Mouse (Mus musculus): Measurements from ENCODE around the gene Plaur. TPM values are rescaled to one million over a fixed set of nuclear protein-coding genes. Genes with fewer than 3 reads are reported as not detected.
"Not testable (repeated sequence)": the region's sequence is repeated elsewhere in the genome, so short reads cannot be mapped to it uniquely, and the experiment has no call there.

Plaur gene
- polyA plus RNA-seq, 1 experiment from 2014 or later, result 71.4 TPM

DNA sequence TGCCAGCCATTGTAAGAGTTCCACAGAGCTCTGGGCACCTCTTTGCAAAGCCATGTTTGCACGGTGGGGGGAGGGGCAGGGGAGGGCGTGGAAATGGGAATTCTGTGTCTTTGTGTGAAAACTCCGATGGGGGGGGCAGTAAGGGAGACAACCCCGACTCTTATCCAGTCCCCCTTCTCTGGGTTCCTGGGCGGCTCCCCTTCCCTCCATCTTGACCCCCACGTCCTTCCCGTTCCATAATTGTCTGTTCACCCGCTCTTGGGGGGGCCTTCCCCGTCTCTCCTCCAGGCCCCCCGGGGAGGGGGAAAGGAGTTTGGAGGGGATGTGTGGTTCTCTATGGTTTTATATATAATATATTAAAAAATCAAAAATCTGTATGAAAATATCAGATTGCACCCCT, 41.7 kb downstream of the Plaur start:
- Histone ChIP-seq H3K4me3 (ENCODE audit: inconsistent target) (no peak overlapping the region), H3K27ac (no peak overlapping the region), H3K79me2 (ENCODE audit: inconsistent target) (no peaks in the 10 kb centered on the region), H3K36me3 (ENCODE audit: inconsistent target) (no peaks in the 10 kb centered on the region)
- WGBS (ENCODE audit: missing documents), result 24% methylated on average over 7 of the region's 10 CpGs

DNA sequence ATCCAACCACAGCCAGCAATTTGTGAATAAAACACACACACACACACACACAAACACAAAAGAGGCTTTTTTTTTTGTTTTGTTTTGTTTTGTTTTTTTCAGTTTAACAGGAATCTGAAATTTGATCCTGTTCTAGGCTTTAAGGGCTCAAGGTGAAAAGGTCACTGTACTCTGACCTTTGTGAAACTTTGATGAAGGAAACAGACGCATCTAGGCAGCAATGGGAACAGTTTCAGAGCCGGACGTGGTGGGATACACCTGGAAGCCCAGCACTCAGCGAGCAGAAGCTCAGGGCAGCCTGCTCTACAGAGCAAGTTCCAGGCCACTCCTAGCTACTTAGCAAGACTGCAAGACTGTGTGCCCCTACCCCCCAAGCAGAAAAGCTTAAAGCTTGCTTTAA, 42.6 kb downstream of the Plaur start:
- Histone ChIP-seq H3K4me3 (ENCODE audit: inconsistent target) (no peak overlapping the region), H3K36me3 (ENCODE audit: inconsistent target) (no peaks in the 10 kb centered on the region), H3K79me2 (ENCODE audit: inconsistent target) (no peaks in the 10 kb centered on the region), H3K27ac (no peak overlapping the region)
- 79% methylated on average over 4 of the region's 4 CpGs for WGBS (ENCODE audit: missing documents)

DNA sequence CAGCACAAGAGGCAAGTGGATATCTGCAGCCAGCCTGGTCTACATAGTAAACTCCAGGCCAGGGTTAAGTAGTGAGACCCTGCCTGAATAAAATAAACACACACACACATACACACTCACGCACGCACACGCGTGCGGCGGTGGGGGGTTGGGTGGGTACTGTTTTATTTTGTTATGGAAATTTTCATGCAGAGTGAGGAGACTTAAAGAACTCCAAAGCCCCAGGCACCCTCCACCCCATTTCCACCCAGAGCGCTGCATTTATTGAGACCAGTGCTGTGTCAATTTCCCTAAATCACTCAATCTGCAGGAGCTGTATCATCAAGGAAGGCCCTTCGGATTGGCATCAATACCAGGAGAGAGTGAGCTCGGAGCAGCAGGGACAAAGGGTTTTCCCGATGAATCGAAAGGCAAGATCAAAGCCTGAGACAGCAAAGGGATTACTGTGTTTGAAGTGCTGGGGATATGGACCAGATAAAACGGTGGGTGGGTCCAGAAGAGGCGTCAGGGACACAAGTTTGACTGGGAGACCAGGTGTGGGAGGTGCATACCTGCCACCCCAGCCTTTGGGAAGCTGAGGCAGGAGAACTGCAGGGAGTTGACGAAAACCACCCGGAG, 43.3 kb downstream of the Plaur start:
- no peak overlapping the region for H3K27ac ChIP-seq
- no peaks in the 10 kb centered on the region for H3K79me2 ChIP-seq (ENCODE audit: inconsistent target)
- WGBS (ENCODE audit: missing documents), result 84% methylated on average over 15 of the region's 15 CpGs
- no peaks in the 10 kb centered on the region for H3K36me3 ChIP-seq (ENCODE audit: inconsistent target)
- H3K4me3 ChIP-seq (ENCODE audit: inconsistent target), result no peak overlapping the region

DNA sequence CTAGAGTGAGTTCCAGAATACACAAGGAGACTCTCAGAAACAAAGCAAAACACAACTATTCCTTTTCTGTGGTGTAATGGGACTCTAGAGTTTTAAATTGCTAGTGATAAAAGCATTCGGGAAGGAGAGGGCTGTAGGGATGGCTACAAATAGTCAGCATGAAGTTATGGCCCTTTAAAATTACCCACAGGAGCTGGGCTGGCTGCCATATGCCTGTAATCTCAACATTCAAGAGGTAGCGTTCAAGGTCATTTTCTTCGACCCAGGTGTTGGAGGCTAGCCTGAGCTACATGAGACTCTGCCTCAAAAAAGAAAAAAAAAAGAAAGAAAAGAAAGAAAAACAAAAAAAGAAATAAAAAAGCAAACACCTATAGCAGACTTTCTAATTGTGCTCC, 43.8 kb downstream of the Plaur start:
- H3K79me2 ChIP-seq (ENCODE audit: inconsistent target), result no peaks in the 10 kb centered on the region
- H3K27ac ChIP-seq, result no peak overlapping the region
- no peak overlapping the region for H3K4me3 ChIP-seq (ENCODE audit: inconsistent target)
- H3K36me3 ChIP-seq (ENCODE audit: inconsistent target), result no peaks in the 10 kb centered on the region
- 39% methylated on average over 3 of the region's 3 CpGs for WGBS (ENCODE audit: missing documents)

DNA sequence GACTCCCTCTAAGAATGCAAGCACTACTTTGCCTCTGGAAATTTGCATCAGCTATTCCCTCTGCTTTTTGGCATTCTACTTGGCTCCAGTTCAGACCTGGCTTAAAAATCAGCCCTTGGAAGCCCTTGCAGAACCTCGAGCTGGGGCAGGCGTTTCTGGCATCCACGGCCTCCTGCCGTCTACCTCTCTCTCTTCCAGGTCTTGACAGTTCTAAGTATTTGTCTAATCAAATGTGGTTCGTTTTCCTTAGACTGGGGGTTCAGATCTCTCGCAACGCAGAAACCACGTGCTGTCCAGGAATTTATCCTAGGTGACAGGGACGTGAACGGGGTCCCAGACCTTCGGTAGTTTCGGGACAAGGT, 44.2 kb downstream of the Plaur start:
- no peaks in the 10 kb centered on the region for H3K36me3 ChIP-seq (ENCODE audit: inconsistent target)
- no peaks in the 10 kb centered on the region for H3K79me2 ChIP-seq (ENCODE audit: inconsistent target)
- peak overlapping the region; percentile 52 for H3K4me3 ChIP-seq (ENCODE audit: inconsistent target)
- no peak overlapping the region for H3K27ac ChIP-seq
- 22% methylated on average over 12 of the region's 12 CpGs for WGBS (ENCODE audit: missing documents)

DNA sequence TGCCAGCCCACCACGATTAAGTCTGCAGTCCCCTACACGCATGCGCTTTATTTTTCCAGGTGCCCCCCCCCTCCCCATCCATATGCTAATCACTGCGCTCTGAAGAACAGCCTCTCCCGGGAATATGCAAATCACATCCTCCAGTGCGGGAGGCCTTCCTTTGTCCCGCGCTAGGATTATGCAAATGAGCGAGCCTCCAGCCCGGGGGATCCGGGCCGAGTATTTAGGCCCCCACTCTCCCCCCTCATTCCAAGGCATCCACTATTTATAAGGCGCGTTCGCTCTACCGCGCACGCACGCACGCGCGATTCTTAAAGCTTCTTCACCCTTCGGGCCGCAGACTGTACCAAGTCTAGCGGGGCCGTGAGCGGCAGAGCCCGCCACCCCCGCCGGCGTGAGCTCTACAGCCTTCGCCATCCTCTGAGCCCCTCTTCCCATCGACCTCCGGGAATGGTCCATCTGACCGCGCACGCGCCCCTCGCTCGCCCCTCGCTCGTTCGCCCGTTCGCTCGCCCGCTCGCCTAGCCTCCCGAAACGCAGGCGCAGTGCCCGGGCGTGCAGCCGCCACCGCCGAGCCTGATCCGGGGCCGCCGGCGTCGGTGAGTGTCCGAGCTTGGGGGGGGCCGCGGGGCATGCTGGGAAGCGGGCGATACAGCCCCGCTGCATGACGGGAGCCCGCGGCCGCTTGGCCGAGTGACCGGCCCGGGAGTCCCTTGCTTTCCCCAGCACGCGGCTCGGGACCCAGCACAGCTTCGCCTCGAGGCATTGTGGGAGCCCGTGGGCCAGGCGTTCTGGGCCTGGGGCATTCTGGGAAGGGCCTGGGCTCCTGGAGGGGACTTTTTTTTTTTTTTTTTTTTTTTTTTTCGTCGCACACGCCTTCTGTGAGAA, 44.8 kb downstream of the Plaur start, which contains the start of gene Zfp428:
TSS of gene Zfp428 (plus strand) at position 169 of the 888 bp plus-strand sequence.
- WGBS (ENCODE audit: missing documents), result under 1% methylated on average over 71 of the region's 84 CpGs

DNA sequence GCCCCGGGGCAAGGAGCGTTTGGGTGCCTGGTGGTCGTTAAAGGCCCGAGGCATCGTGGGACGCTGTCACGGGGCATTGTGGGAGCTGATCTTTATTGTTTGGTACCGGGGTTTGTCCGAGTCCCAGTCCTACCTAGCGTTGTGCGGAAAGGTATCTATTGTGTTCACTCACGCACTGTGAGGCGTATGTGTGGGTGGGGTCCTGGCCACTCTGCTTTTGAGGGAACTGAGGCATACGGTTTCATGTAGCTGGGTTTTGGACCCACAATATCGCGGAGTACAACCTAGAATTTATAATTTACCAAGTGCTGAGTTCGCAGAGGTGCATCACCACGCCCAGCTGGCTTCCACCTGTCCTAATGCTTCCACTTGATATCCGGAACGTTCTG, 45.4 kb downstream of the Plaur start:
- H3K36me3 ChIP-seq (ENCODE audit: inconsistent target), result no peaks in the 10 kb centered on the region
- peak overlapping the region; percentile 58 for H3K4me3 ChIP-seq (ENCODE audit: inconsistent target)
- H3K79me2 ChIP-seq (ENCODE audit: inconsistent target), result no peaks in the 10 kb centered on the region
- H3K27ac ChIP-seq, result no peak overlapping the region
- 5% methylated on average over 20 of the region's 20 CpGs for WGBS (ENCODE audit: missing documents)

More for the DNA sequence above, 44.8 kb downstream of the Plaur start, which contains the start of gene Zfp428:
- no peaks in the 10 kb centered on the region for H3K79me2 ChIP-seq (ENCODE audit: inconsistent target)
- no peaks in the 10 kb centered on the region for H3K36me3 ChIP-seq (ENCODE audit: inconsistent target)
- H3K27ac ChIP-seq, result no peak within 1 kb of the TSS
- H3K4me3 ChIP-seq (ENCODE audit: inconsistent target), result peak within 1 kb of the TSS; percentile 58

DNA sequence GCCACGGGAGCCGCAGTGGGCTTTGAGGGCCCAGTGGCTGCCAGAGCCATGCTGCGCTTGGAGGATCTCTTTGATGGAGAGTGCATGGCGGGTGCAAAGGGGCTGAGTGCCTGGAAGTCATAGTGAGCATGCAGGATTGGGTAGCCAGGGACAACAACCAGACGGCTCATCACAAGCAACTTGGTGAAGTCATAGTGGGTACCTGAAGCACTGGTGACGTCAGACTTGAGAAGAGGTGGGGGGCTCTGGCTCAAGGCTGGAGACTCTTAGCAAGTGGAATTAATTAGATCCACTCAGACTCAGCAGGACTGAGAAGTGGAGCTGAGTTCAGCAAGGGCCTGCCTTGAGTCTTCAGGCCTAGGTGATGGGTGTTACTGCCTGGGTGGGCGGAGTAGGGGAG, 50.1 kb downstream of the Plaur start, which contains the start of gene AC161166.1:
TSS of gene AC161166.1 (minus strand) at position 101 of the 400 bp plus-strand sequence.
- Histone ChIP-seq H3K79me2 (ENCODE audit: inconsistent target) (no peaks in the 10 kb centered on the region), H3K4me3 (ENCODE audit: inconsistent target) (no peak within 1 kb of the TSS), H3K27ac (no peak within 1 kb of the TSS), H3K36me3 (ENCODE audit: inconsistent target) (no peaks in the 10 kb centered on the region)
- WGBS (ENCODE audit: missing documents), result 98% methylated on average over 7 of the region's 7 CpGs

DNA sequence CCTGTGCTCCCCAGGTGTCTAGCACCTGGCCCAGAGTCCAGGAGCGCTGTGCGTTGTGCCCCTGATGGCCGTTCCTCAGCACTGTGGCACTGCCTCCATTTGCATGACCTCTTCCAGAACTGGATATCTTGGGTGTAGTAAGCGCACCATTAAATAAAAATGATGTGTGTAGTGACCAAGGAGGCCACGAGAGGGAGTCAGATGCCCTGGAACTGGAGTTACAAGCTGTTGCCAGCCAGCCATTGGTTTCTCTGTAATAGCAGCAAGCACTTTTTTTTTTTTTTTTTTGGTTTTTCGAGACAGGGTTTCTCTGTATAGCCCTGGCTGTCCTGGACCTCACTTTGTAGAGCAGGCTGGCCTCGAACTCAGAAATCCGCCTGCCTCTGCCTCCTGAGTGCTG, 54.0 kb downstream of the Plaur start:
- H3K4me3 ChIP-seq (ENCODE audit: inconsistent target); H3K27ac ChIP-seq; H3K36me3 ChIP-seq (ENCODE audit: inconsistent target); H3K79me2 ChIP-seq (ENCODE audit: inconsistent target): not testable (repeated sequence)
- 89% methylated on average over 5 of the region's 8 CpGs for WGBS (ENCODE audit: missing documents)

DNA sequence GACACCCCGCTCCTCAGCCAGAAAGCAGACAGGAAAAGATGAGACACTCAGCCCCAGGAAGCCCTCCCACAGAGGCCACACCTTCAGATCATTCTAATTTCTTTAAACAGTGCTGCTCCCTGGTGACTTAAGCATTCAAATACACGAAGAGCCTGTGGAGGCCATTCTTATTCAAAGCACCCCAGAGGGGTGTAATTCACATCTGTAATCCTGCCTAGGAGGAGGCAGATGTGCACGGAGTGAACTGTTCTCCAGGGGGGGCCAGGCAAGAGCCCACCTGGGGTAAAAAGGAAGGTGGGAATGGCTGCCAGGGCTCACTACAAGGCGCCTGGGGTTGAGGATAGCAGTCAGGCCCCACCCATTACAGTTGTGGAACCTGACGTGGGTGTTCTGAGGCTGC, 54.8 kb downstream of the Plaur start:
- Histone ChIP-seq H3K4me3 (ENCODE audit: inconsistent target) (no peak overlapping the region), H3K27ac (no peak overlapping the region), H3K36me3 (ENCODE audit: inconsistent target) (no peaks in the 10 kb centered on the region), H3K79me2 (ENCODE audit: inconsistent target) (no peaks in the 10 kb centered on the region)
- 94% methylated on average over 4 of the region's 5 CpGs for WGBS (ENCODE audit: missing documents)

DNA sequence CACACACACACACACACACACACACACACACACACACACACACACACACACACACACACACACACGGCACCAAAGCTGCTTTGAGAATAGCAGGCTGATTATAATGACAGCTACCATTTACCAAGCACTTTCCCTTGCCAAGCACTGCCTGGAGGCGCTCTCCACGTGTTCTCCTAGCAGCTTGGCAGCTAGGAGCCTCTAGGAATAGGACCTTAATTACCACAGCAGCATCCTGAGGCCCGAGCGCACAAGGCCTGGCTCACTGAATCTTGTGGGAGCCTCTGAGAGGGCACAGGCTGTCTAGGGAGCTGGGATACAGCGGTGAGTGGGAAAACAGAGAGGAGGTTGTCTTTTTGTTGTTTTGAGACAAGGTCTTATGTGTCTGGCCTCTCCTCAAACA, 55.4 kb downstream of the Plaur start:
- 83% methylated on average over 6 of the region's 6 CpGs for WGBS (ENCODE audit: missing documents)
- Histone ChIP-seq H3K27ac (no peak overlapping the region), H3K79me2 (ENCODE audit: inconsistent target) (no peaks in the 10 kb centered on the region), H3K36me3 (ENCODE audit: inconsistent target) (no peaks in the 10 kb centered on the region), H3K4me3 (ENCODE audit: inconsistent target) (no peak overlapping the region)

DNA sequence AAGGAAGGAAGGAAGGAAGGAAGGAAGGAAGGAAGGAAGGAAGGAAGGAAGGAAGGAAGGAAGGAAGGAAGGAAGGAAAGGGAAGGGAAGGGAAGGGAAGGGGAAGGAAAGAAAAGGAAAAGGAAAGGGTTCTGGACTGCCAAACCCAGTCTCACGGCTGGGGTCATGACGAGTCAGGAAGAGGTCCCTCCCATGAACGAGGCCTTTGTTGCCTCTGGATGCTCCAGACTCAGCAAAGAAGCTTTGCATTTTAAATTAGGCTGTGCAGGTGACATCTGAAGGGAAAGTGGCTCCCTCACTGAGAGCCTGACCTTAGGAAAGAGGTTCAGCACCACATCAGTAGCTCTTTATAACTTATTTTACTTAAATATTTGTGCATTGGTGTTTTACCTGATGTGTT, 56.8 kb downstream of the Plaur start:
- no peak overlapping the region for H3K27ac ChIP-seq
- no peaks in the 10 kb centered on the region for H3K79me2 ChIP-seq (ENCODE audit: inconsistent target)
- 79% methylated on average over 3 of the region's 3 CpGs for WGBS (ENCODE audit: missing documents)
- H3K36me3 ChIP-seq (ENCODE audit: inconsistent target), result no peaks in the 10 kb centered on the region
- H3K4me3 ChIP-seq (ENCODE audit: inconsistent target), result no peak overlapping the region

DNA sequence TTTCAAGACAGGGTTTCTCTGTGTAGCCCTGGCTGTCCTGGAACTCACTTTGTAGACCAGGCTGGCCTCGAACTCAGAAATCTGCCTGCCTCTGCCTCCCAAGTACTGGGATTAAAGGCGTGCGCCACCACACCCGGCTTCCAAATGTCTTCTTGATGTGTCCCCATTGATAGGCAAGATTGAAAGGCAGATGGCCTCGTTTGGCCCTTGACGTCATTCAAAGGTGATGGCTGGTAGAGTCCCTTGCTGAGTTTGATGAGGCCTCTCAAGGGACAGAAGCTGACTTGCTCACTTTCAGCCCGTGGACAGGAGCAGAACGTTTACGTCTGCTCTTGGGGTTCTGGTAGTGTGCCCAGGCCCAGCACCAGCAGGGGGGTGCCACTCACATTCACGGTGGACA, 57.8 kb downstream of the Plaur start:
- H3K36me3 ChIP-seq (ENCODE audit: inconsistent target); H3K27ac ChIP-seq; H3K4me3 ChIP-seq (ENCODE audit: inconsistent target); H3K79me2 ChIP-seq (ENCODE audit: inconsistent target): not testable (repeated sequence)
- WGBS (ENCODE audit: missing documents), result 85% methylated on average over 7 of the region's 10 CpGs

DNA sequence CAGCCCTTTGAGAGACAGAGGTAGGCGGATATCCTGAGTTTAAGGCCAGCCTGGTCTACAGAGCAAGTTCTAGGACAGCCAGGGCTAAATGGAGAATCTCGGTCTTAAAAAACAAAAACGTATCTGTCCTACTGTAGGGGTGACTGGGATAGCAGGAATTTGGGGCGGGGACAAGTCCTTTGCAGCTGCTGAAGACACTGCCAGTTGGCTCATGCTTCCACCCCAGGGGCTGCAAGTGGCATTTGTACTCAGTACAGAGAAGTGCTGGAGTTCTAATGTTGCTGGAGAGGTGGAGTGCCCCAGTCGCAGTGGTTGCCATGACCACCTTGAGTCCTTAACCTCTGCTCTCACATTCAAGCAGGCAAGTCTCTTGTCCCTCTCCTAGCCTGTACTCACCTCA, 60.5 kb downstream of the Plaur start:
- 78% methylated on average over 5 of the region's 5 CpGs for WGBS (ENCODE audit: missing documents)

DNA sequence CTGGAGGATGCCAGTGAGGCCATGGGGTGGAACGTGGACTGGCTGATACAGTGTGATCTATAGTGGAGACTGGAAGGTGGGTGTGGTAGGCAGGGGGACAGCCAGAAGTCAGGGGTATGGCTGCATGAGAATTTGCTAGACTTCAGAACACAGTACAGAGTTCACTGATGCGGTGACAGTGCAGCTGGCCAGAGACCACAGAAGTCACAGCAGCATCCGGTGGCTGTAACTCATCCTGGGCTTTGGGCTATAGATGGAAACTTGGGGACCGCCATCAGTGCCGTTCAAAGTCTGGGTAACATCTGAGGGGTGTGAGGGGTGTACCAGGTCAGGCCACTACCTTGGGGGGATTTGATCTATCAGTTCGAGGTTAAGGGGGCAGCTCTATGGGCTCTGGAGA, 61.4 kb downstream of the Plaur start:
- Histone ChIP-seq H3K4me3 (ENCODE audit: inconsistent target) (no peak overlapping the region), H3K79me2 (ENCODE audit: inconsistent target) (no peaks in the 10 kb centered on the region), H3K27ac (no peak overlapping the region), H3K36me3 (ENCODE audit: inconsistent target) (no peaks in the 10 kb centered on the region)
- 77% methylated on average over 6 of the region's 6 CpGs for WGBS (ENCODE audit: missing documents)

More for the DNA sequence above, 60.5 kb downstream of the Plaur start:
- Histone ChIP-seq H3K36me3 (ENCODE audit: inconsistent target) (no peaks in the 10 kb centered on the region), H3K4me3 (ENCODE audit: inconsistent target) (no peak overlapping the region), H3K27ac (no peak overlapping the region), H3K79me2 (ENCODE audit: inconsistent target) (no peaks in the 10 kb centered on the region)

Data from macrophage (primary cell).